In the genomic region with DNA sequence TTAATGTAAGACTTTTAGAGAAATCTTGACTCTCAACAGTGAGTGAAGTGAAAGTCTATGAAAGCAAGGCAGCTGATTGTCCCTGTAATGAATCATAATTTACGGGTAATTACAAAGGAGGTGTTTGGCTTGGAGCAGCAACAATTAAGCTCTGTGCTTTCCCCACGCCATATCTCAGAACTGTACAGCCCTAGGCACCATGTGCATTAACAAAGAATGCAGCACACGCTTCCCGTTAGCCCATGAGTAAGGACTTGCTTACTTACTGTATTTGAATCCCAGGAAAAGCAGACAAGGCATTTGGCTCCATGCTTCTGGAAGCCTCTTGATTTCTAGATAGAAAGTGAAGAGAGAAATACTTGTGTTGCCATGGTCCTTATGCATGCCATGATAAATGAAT, we compare ENCODE assay signal across 20 mouse cellular contexts.
"Had no signal": no experiment of that assay in that cellular context is flagged by ENCODE, and none has a peak within 500 bp of the region (broad histone marks: within the 10 kb centered on the region; RNA-seq: fewer than 3 reads in every experiment).

No protein-coding gene starts in this region.

- H3K9me3 ChIP-seq: lung, embryonic 15.5 days; midbrain, embryonic 10.5 days; midbrain, embryonic 12.5 days; neural tube, embryonic 13.5 days; neural tube, embryonic 15.5 days had no signal

- DNase-seq: liver, postnatal 0 days; lung, adult 2 months; lung, postnatal 14 days; lung, postnatal 36 days; midbrain, embryonic 14.5 days; retina, postnatal 1 day; right cerebral cortex, adult 18-20 months; right cerebral cortex, postnatal 25 days; right cerebral cortex, postnatal 4 days; spleen, adult 18-20 months; thymus, adult 18-20 months; thymus, postnatal 14 days; thymus, postnatal 36 days had no signal

- H3K27me3 ChIP-seq: lung, embryonic 15.5 days; midbrain, embryonic 12.5 days; neural tube, embryonic 13.5 days; neural tube, embryonic 15.5 days had no signal

- H3K4me1 ChIP-seq: lung, embryonic 15.5 days; midbrain, embryonic 10.5 days; midbrain, embryonic 12.5 days; neural tube, embryonic 13.5 days; neural tube, embryonic 15.5 days had no signal

- H3K36me3 ChIP-seq: lung, embryonic 15.5 days; midbrain, embryonic 10.5 days; midbrain, embryonic 12.5 days; neural tube, embryonic 13.5 days; neural tube, embryonic 15.5 days had no signal

- H3K27ac ChIP-seq: lung, embryonic 15.5 days; macrophage; midbrain, embryonic 10.5 days; midbrain, embryonic 12.5 days; neural tube, embryonic 13.5 days; neural tube, embryonic 15.5 days had no signal

- H3K4me3 ChIP-seq: lung, embryonic 15.5 days; midbrain, embryonic 10.5 days; midbrain, embryonic 12.5 days; myocyte; neural tube, embryonic 13.5 days; neural tube, embryonic 15.5 days had no signal
